ENCODE assay signal across 13 mouse cellular contexts in genomic region chr9:46511307-46511706, GRCm38 (mm10).
DNase-seq lines count a peak whose midpoint lies in the region; ATAC-seq and TF ChIP-seq lines count a peak whose summit lies in the region.
"Had no signal": no experiment of that assay in that cellular context is flagged by ENCODE, and none has a peak within 500 bp of the region (broad histone marks: within the 10 kb centered on the region; RNA-seq: fewer than 3 reads in every experiment).

No protein-coding gene starts in this region.

- no peak for TF ChIP-seq EP300 in lung, postnatal 0 days (IDR thresholded peaks at IDR 0.05)

- H3K27ac ChIP-seq in lung, embryonic 14.5 days (ENCODE audit: low read depth) = no peak overlapping the region
- H3K27ac ChIP-seq in lung, postnatal 0 days (ENCODE audit: low read length) = no peak overlapping the region
- H3K27ac ChIP-seq in embryonic facial prominence, embryonic 10.5 days (replicated peaks) = peak overlapping the region; percentile 19; the same call in 1 of the 2 replicates
- H3K27ac ChIP-seq in neural tube, embryonic 14.5 days (ENCODE audit: low read depth, low read length) = no peak overlapping the region
- H3K27ac ChIP-seq: embryonic facial prominence, embryonic 12.5 days; limb, embryonic 12.5 days had no signal

- H3K4me3 ChIP-seq in lung, embryonic 14.5 days (ENCODE audit: low read depth, low read length) = no peak overlapping the region
- H3K4me3 ChIP-seq in lung, postnatal 0 days (ENCODE audit: low read depth, low read length) = no peak overlapping the region
- H3K4me3 ChIP-seq in embryonic facial prominence, embryonic 10.5 days = no peak overlapping the region
- H3K4me3 ChIP-seq in neural tube, embryonic 14.5 days (ENCODE audit: low read depth, low read length) = no peak overlapping the region
- H3K4me3 ChIP-seq: embryonic facial prominence, embryonic 12.5 days; limb, embryonic 12.5 days had no signal

- TF ChIP-seq CTCF in lung, embryonic 14.5 days (IDR thresholded peaks at IDR 0.05; ENCODE audit: low read depth) = no peak
- TF ChIP-seq CTCF in lung, postnatal 0 days (IDR thresholded peaks at IDR 0.05) = no peak

- H3K4me1 ChIP-seq in lung, embryonic 14.5 days (ENCODE audit: insufficient read depth) = no peaks in the 10 kb centered on the region
- no peaks in the 10 kb centered on the region for H3K4me1 ChIP-seq in lung, postnatal 0 days (ENCODE audit: insufficient read depth, low read depth, low read length)
- peaks cover 13% of the 10 kb centered on the region; the same call in 1 of the 2 replicates for H3K4me1 ChIP-seq in embryonic facial prominence, embryonic 10.5 days
- H3K4me1 ChIP-seq in neural tube, embryonic 14.5 days (ENCODE audit: control insufficient read depth, insufficient read depth, low read length) = peaks cover 7% of the 10 kb centered on the region; the same call in 1 of the 2 replicates
- H3K4me1 ChIP-seq: embryonic facial prominence, embryonic 12.5 days; limb, embryonic 12.5 days had no signal

- no peak for ATAC-seq in cerebellum, adult (ENCODE audit: insufficient number of reproducible peaks, low FRiP score, low TSS enrichment)
- ATAC-seq in lung, embryonic 14.5 days (ENCODE audit: insufficient read depth) = no peak
- no peak for ATAC-seq in lung, postnatal 0 days
- ATAC-seq in neural tube, embryonic 14.5 days (ENCODE audit: low read depth) = peak; percentile 9; the same call in 1 of the 2 replicates
- ATAC-seq in megakaryocyte progenitor cell, adult 5-6 weeks (replicated peaks; ENCODE audit: poor library complexity) = no peak
- ATAC-seq: Patski had no signal

- peak; percentile 38 to 46 for DNase-seq in cerebellum, postnatal 14 days
- DNase-seq in lung, embryonic 14.5 days = peak; percentile 22
- no peak for DNase-seq in lung, postnatal 0 days (ENCODE audit: low spot score)
- no peak for DNase-seq in embryonic facial prominence, embryonic 10.5 days (ENCODE audit: low spot score)
- DNase-seq in cerebellum, adult 9-11 months = no peak
- DNase-seq: kidney, adult 2 months; lung, postnatal 10 days had no signal

- WGBS in lung, embryonic 14.5 days = 52% methylated on average over 6 of the region's 6 CpGs
- WGBS in lung, postnatal 0 days = 52% methylated on average over 6 of the region's 6 CpGs
- 48% methylated on average over 6 of the region's 6 CpGs for WGBS in embryonic facial prominence, embryonic 10.5 days
- 54% methylated on average over 6 of the region's 6 CpGs for WGBS in neural tube, embryonic 14.5 days

- H3K9me3 ChIP-seq in lung, embryonic 14.5 days (ENCODE audit: low read depth, low read length) = no peaks in the 10 kb centered on the region
- H3K9me3 ChIP-seq in lung, postnatal 0 days (ENCODE audit: low read length) = no peaks in the 10 kb centered on the region
- peaks cover 4% of the 10 kb centered on the region; the same call in 1 of the 2 replicates for H3K9me3 ChIP-seq in embryonic facial prominence, embryonic 10.5 days
- H3K9me3 ChIP-seq in neural tube, embryonic 14.5 days (ENCODE audit: control insufficient read depth, low read length) = no peaks in the 10 kb centered on the region
- H3K9me3 ChIP-seq: embryonic facial prominence, embryonic 12.5 days; limb, embryonic 12.5 days had no signal

- no peaks in the 10 kb centered on the region for H3K36me3 ChIP-seq in lung, embryonic 14.5 days (ENCODE audit: insufficient read depth)
- no peaks in the 10 kb centered on the region for H3K36me3 ChIP-seq in lung, postnatal 0 days (ENCODE audit: insufficient read depth, low read length)
- H3K36me3 ChIP-seq in embryonic facial prominence, embryonic 10.5 days (replicated peaks) = no peaks in the 10 kb centered on the region
- no peaks in the 10 kb centered on the region for H3K36me3 ChIP-seq in neural tube, embryonic 14.5 days (ENCODE audit: control insufficient read depth, insufficient read depth, low read length)
- H3K36me3 ChIP-seq: embryonic facial prominence, embryonic 12.5 days; limb, embryonic 12.5 days had no signal

- no peak overlapping the region for H3K9ac ChIP-seq in lung, embryonic 14.5 days
- H3K9ac ChIP-seq in lung, postnatal 0 days (replicated peaks; ENCODE audit: low read depth) = no peak overlapping the region
- no peak overlapping the region for H3K9ac ChIP-seq in neural tube, embryonic 14.5 days (replicated peaks; ENCODE audit: low read depth, low read length)
- H3K9ac ChIP-seq: embryonic facial prominence, embryonic 12.5 days; limb, embryonic 12.5 days had no signal

- H3K4me2 ChIP-seq in lung, embryonic 14.5 days = no peak overlapping the region
- no peak overlapping the region for H3K4me2 ChIP-seq in lung, postnatal 0 days (replicated peaks; ENCODE audit: low read depth, low read length)
- H3K4me2 ChIP-seq in neural tube, embryonic 14.5 days (ENCODE audit: low read depth, low read length) = no peak overlapping the region
- H3K4me2 ChIP-seq: embryonic facial prominence, embryonic 12.5 days; limb, embryonic 12.5 days had no signal

- no peaks in the 10 kb centered on the region for H3K27me3 ChIP-seq in lung, embryonic 14.5 days (ENCODE audit: insufficient read depth, low read length)
- H3K27me3 ChIP-seq in lung, postnatal 0 days (replicated peaks; ENCODE audit: insufficient read depth, low read length) = no peaks in the 10 kb centered on the region
- 0 out of 2 replicates have a peak, but pooled peaks cover 9% of the 10 kb centered on the region for H3K27me3 ChIP-seq in embryonic facial prominence, embryonic 10.5 days (replicated peaks; ENCODE audit: low read depth, poor library complexity, severe bottlenecking)
- no peaks in the 10 kb centered on the region for H3K27me3 ChIP-seq in neural tube, embryonic 14.5 days (ENCODE audit: control insufficient read depth, insufficient read depth, low read length)
- H3K27me3 ChIP-seq: embryonic facial prominence, embryonic 12.5 days had no signal

Comparison
In these comparisons a context has a peak if more than half of its experiments do, and no peak if none do; other contexts are left out.
1. DNase-seq: peak in cerebellum, postnatal 14 days (2 of 2) and lung, embryonic 14.5 days (single experiment); none in lung, postnatal 0 days (single experiment), embryonic facial prominence, embryonic 10.5 days (single experiment) and cerebellum, adult 9-11 months (single experiment).